Mouse (Mus musculus): ENCODE measurements around the gene Fgfr3. TPM values are rescaled to one million over a fixed set of nuclear protein-coding genes. Genes with fewer than 3 reads are reported as not detected.

The Fgfr3 gene
- total RNA-seq, 2 experiments from 2014 or later = 107 to 123 TPM

DNA sequence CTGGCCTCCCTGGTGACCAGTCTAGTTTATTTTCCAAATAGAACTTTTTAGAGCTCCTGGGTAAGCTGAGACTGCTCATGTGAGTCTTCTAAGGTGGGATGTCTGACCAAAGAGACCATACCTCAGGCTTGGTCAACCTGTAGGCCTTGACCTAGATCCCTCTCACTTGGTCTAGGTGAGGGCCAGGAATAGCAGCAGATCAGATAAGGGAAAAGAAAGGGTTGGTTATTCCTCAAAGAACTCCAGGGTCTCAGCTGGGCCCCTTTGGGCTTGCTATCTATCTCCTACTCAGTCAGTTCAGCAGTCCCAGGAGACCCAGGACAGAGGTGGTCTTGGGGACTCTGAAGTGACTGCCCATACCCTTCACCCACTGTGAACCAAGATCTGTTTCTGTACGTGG, 23.9 kb upstream of the Fgfr3 start:
- DNase-seq (ENCODE audit: extremely low spot score in 1 of 2, low spot score in 1 of 2) = no peak

DNA sequence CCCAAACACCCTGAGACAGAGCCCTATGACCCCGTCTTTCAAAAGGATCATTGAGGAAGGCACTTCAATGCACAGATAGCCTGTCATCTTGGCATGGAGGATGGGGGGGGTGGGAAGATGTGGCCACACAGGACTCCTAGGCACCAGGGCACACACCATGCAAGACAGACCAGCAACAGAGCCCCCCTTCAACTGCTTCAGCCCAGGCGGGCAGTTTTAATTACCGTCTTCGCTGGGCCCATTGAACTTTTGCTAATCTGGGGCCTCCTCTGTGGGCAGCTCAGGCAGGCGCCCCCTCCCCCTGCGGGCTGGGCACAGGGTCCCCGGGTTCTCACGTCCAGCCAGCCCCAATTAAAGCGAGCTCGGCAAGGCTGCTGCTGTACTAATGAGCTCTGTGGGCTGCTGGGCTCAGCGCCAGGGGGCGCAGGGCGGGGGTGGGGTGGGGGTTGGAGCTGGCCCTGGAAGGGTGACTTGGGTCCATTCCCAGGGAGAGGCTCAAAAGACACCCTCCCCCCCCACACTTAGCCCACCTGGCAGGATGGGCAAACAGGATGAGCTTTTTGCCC, 23.4 kb upstream of the Fgfr3 start:
- DNase-seq (ENCODE audit: extremely low spot score in 1 of 2, low spot score in 1 of 2) = peak in 1 of 2 experiments; percentile 47

DNA sequence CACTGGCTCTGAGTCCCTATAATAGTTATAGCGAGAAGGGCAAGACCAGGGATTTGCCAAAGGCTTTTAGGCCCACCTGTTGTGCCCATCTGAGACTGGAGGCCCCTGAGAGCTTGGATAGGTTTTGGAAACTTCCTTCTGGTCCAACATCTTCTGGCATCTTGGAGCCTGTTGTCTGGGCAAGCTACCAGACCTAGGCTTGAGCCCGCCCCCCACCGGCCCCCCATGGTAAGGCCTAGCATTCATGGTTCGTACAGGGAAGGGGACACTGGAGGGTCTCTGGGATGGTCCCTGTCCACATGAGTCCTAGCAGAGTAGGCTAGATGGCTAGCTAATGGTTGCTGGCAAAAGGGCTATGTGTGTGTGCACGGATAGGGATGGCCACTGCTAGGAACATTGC, 22.8 kb upstream of the Fgfr3 start:
- DNase-seq (ENCODE audit: extremely low spot score in 1 of 2, low spot score in 1 of 2) = no peak

DNA sequence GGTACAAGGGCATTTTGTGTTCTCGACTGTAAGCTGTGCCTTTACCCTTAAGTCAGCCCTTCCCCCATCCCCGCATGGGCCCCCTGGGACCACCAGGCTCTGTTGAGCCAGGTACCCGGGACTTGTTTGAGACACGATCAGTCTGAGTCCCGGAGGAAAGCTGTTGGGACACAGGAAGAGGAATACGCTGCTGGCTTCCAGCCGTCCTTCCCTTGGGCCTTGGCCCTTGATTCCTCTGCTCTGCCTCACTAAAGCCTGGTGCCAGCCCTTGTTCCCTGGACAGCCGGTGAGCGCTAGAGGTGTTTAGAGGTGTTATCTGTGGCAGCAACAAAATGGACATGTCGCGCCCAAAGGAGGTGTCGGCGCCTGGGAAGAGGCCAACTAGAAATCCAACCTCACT, 21.5 kb upstream of the Fgfr3 start:
- no peak for DNase-seq (ENCODE audit: extremely low spot score in 1 of 2, low spot score in 1 of 2)

DNA sequence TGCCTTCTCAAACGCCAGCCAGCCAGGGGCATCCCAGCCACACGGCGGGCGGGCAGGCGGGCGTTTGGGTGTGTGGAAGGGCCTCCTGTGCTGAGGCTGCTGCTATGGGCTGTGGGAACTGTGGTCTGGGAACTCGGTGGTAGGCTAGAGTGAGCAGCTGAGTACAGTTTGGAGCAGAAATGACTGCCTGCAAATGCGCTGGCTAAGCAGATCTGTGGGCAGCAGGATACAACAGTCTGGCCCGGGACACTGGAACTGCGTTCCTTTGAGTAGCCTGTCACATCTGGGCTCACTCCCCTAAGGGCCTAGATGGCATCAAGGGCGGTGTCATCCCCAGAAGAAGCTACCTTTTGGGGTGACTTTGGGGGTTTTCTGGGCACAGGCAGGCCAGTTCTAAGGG, 19.6 kb upstream of the Fgfr3 start:
- no peak for DNase-seq (ENCODE audit: extremely low spot score in 1 of 2, low spot score in 1 of 2)

DNA sequence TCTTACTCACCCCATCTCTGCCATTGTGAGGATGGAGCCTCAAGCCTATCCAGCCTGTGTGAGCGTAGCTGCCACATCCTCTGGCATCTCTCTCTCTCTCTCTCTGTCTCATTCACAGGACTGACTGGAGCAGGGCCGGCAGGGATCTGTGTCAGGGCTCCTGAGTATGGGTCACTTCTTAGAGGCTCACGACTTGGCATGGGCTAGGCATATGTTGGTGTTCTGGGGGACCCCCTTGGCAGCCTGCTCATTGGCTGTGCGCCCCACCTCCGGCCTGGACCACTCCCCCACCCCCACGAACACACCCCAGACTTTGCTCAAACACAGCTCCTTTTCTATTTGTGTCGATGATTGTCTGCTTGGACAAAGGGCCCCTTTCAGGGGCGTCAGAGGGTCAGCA, 17.5 kb upstream of the Fgfr3 start:
- no peak for DNase-seq (ENCODE audit: extremely low spot score in 1 of 2, low spot score in 1 of 2)

DNA sequence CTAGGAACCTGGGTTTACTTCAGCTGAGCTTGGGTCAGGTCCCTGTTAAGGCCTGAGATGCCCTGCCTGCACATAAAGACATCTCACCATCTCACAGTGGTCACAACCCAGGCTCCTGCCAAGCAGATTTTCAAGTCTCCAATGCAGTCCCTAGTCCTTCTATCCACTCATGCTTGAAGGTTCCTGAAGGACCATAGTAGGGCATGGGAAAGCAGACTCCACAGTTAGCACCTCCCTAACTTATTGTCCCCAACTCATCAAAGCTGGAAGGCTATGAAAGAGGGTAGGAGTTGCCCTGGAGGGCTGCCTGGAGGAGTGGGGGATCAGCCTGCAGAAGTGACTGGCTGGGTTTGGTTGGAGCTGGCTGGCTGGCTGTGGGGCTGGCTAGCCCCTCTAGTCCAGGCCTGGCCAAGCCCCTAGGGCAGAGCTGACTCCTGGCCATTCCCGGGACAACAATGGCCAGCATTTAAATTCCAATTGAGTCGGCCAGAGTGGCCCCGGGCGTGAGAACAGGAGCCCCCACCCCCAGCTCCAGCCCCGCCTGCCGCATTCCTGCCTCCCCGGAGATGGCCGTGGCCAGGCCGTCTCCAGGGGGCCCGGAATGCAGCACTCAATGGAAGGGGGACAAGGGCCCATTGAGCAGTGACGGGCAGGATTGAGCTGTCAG, 16.4 kb upstream of the Fgfr3 start:
- DNase-seq (ENCODE audit: extremely low spot score in 1 of 2, low spot score in 1 of 2) = no peak

DNA sequence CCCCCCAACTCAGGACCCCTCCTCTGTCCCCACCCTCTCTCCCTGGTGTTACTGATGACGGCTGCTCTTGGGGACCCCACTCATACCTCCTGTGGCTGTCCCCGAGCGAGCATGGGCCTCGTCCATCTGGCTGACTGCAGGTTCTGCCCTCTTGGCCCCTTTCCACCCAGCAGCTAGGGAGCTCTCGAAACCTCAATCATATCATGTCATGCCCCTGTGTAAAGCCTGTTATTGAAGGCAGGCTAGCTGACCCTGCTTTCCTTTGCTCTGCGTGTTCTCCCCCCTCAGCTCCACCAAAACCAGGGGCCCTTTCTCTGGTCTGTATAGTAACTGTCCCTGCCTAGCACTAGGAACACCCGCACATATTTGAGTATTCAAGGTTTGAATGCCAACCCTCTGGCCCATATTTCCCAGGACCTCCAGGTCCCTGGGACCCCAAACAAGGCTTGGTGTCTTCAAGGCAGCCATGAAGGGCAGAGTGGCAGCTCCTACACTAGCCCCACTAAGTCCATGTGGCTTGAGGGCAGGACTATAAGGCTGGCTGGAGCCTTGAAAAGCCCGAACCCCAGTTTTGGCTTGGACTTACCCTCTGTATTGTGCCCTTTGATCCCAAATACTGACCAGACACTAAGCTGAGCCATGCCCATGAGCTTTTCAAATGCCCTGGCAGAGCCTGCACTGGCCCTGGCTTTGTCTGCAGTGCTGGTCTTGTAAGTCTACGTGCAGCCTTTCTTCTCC, 15.7 kb upstream of the Fgfr3 start:
- DNase-seq (ENCODE audit: extremely low spot score in 1 of 2, low spot score in 1 of 2) = no peak

DNA sequence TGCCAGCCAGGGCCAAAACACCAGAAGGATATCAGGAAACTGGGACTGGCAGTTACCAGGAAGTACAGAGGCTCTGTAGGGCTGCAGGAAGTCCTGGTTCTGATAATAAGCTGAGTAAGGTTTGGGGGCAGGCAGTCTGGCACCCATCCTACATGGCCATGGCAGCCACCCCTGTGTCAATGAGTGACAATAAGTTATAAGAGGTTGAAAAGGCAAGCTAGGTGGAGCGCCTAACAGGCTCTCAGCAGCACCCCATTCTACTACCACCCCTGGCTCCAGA, 15.2 kb upstream of the Fgfr3 start:
- DNase-seq (ENCODE audit: extremely low spot score in 1 of 2, low spot score in 1 of 2) = no peak

DNA sequence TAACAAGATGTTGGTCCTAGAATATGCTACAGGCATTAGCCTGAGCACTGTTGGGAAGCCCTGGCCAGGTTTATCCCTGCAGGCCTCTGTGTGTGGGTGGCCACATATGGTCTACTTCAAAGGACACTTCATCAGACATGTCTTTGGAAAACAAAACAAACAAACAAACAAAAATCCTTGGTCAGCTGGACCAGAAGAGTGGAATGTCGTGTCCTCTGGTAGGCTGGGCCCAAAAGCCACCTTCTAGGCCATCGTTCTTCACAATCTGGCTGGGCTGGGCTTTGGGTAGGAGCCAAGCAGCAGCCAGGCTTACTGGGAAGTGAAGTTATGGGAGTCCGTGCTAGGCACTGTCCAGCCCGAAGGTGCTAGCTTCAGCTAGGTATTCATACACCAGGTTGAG, 14.3 kb upstream of the Fgfr3 start:
- no peak for DNase-seq (ENCODE audit: extremely low spot score in 1 of 2, low spot score in 1 of 2)

DNA sequence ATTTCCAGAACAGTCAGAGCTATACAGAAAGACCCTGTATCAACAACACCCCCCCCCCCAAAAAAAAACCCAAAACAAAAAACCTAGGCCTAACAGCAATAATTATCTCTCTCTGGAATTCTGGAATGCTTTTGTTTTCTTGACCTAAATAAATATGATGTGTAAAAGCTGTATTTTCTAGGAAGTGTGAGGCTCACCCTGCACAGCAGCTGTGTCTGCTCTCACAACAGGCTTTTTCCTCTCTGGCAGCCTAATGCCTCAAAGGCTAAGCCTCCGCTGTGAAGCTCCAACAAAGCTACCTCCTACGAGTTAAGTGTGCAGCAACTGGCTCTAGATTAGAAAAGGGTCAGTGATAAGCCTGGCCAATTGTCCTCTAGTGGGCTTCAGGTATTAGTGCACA, 12.4 kb upstream of the Fgfr3 start:
- no peak for DNase-seq (ENCODE audit: extremely low spot score in 1 of 2, low spot score in 1 of 2)

DNA sequence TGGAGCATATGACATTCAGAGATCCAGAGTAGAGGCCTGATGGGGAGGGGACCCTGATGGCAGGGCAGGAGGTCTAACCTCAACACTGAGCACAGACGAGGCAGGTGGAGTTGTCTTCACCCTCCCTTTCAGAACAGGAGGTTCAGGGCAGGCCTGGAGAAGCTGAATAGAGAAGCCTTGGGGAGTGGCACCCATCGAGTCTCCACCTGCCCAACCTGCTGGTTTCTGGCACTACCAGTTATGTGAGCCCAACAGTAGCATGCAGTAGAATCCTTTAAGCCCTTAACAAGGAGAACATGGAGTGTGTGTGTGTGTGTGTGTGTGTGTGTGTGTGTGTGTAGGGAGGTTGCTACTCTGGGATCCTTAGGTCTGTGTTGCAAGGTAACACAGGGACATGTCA, 8.9 kb upstream of the Fgfr3 start:
- no peak for DNase-seq (ENCODE audit: extremely low spot score in 1 of 2, low spot score in 1 of 2)

DNA sequence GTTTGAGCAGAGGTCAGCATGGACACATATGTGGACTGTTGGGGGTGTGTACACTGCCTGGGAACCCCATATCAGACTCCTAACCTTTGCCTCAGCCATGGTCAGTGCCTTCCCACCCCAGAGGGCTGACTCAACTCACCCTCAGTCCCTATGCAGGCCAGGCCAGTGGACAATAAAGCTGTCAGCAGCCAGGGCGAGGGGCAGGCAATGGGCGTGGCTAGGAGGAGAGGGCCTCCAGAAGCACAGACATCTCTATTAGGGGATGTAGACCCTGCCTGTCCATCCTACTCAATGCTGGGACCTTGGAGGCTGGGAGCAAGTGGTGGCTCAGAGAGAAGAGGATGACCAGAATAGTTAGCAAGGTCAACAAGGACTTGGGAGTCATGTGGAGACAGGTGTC, 6.3 kb upstream of the Fgfr3 start:
- no peak for DNase-seq (ENCODE audit: extremely low spot score in 1 of 2, low spot score in 1 of 2)

DNA sequence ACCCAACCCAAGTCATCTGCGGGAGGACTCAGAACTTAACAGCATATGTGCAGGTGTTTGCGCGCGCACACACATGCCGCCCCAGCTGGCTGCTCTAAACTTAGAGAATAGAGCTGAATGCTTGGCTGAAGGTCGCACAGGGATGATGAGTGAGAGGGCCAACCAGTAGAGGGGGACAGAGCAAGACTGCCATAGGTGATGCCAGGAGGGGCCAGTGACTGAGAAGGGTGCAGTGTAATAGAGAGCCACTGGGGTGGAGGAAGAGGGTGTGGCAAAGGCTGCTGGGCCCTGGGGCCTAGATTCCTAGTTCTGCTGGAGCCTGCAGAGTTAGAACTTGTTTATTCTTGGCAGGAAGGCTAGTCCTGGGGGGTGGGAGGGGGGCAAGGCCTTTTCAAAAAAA, 5.0 kb upstream of the Fgfr3 start:
- no peak for DNase-seq (ENCODE audit: extremely low spot score in 1 of 2, low spot score in 1 of 2)

DNA sequence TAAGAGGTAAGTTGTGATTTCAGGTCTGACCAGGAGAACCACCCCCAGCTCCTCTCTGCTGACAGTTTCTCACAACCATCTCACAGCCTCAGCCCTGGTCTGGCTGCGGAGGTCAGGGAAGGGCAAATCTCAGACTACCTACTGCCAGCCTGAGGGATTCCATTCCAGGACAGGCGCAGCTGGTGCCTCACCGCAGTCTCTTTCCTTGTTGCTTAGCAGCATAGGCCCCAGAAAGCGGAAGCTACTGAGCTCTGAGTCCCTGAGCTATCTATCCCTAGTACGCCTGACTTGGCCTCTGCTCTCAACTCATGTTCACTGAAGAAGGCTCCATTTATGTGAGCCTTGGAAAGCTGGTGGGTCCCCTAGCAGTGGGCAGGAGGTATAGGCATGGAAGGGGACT, 3.0 kb upstream of the Fgfr3 start:
- no peak for DNase-seq (ENCODE audit: extremely low spot score in 1 of 2, low spot score in 1 of 2)

DNA sequence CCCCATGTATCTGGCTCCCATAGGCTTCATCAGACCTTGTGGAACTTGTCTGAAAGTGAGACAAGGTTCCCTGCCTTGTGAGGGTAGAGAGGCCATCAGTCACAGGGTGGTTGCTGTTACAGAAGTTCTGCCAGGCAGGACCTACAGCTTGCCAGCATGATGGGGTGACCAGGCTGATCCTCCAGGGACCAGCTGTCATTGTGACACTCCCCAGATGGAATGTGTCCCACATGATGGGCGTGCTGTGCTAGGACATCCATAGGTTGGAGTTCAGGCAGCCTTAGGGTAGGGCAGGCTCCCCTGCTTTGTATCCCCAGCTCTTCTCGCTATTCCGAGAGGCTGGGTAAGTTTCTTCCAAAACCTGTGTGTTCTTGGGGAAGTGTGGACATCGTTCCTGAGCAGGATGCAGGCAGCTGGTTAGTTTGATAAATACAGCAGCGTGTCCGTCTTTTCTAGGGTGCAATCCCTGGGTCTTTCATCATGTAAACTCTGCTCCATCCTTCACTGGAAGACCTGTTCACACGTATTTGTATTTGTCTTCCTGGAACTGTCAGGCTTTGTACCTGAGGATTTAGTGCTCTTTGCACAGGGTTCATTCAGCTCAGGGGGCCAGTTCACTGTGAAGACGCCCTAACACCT, 503 bp upstream of the Fgfr3 start:
- no peak for DNase-seq (ENCODE audit: extremely low spot score in 1 of 2, low spot score in 1 of 2)

DNA sequence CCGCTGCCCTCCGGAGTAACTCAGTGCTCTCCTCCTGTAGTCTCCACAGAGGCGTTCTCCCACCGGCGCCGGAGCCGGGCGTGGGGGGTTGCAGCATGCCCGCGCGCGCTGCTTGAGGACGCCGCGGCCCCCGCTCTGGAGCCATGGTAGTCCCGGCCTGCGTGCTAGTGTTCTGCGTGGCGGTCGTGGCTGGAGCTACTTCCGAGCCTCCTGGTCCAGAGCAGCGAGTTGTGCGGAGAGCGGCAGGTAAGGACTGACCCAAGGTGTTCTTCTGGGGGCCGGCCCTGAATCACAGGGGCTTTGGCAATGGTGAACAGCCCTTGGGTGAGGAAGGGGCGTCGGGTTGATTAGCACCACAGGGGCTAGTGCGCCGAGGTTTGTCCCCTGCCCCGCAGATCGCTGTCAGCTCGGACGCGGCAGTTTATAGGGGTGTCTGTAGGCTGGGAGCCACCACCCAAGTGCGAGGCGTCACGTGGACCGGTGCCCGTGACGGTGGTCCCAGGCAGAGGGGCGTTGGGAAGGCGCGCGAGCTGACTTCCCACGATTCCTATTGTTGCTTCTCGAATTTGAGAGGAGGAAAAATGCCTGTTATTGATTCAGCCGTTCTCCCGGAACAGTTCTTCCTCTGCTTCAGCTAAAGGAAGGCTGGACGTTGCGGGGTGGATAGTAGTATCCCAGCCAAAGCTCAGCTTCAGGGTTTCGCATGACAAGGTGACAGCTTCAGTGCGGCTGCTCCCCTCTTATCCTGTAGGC, 968 bp downstream of the Fgfr3 start:
- DNase-seq (ENCODE audit: extremely low spot score in 1 of 2, low spot score in 1 of 2) = no peak

DNA sequence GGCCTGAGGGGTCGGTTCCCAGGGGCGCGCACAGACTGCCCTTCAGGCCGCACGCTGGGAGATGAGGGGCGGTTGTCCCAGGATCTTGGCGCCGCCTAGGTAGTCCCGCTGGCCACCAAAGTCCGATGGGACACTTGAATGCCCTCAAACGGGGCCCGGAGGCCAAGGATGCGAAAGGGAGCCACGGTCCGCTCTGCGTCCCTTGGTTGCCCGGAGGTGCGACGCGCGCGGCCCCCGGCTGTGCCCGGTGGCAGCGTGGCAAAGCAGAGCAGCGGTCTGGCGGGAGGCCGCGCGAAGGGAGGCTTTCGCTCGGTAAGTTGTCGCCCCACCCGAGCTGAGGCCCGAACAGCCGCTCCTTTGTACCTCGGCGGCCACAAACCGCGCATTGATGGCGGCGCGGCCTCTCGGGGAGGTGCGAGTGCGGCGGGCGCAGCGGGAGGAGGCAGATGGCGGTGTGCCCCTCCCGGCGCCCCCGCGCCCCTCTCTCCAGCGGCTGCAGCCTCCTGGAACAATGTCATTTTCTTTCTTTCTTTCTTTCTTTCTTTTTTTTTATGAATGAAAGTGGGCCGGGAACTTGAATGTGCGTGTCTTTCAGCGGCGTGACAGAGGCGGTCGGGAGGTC, 1.7 kb downstream of the Fgfr3 start:
- DNase-seq (ENCODE audit: extremely low spot score in 1 of 2, low spot score in 1 of 2) = no peak

DNA sequence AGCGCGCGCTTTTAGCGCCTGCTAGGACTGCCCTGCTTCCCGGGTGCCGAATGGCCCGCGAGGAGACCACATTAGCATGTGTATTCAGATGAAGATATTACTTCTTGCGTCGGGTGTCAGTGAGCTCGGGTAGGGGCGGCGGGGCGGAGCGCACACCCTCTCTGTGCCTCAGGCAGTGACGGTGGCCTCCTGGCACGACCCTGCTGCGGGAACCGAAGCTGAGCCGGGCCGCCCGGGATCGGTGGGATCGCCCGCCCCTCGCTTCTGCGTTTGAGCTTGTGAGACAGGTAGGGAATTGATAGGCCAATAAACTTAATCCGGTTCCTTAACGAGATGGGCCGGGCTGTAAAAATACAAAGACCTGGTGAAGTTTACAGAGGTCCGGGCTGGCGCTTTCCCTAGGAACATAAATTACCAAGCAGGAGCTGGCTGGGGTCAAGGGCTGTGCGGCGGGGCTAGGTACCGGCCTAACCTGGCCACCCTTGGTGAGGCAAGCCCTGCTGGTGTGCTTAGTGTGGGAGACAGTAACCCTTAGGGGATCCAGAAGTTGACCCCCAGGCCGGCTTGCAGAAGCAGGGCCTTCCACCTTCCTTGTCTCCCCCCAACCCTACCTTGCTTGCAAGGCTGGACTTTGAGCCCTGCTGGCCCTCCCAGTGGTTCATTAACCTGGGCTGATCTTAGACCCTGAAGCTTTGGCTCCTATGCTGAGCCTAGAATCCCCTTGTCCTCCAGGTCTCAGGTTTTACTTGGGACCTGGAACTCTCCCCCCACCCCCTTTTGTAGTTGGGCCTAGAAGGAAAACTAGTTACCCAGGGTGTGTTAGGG, 2.4 kb downstream of the Fgfr3 start:
- no peak for DNase-seq (ENCODE audit: extremely low spot score in 1 of 2, low spot score in 1 of 2)

All from layer of hippocampus, postnatal 25 days (tissue).